Mouse (Mus musculus) right cerebral cortex, postnatal 4 days (tissue): ENCODE data around the gene Atf1.
"Not testable (repeated sequence)": the region's sequence is repeated elsewhere in the genome, so short reads cannot be mapped to it uniquely, and the experiment has no call there.

Source experiments
- DNase-seq: peaks from one replicate; pipeline ENCODE4 v3.0.0-alpha.2; 2022

The Atf1 gene

GRCm38 (mm10) chr15:100263246-100263905 lies 35.8 kb downstream of the Atf1 start:
- no peak for DNase-seq

- DNase-seq, result no peak
Measured at GRCm38 (mm10) chr15:100265586-100266325, 38.1 kb downstream of the Atf1 start.

- no peak for DNase-seq
Measured at GRCm38 (mm10) chr15:100268916-100269315, 41.3 kb downstream of the Atf1 start.

- DNase-seq, result no peak
Measured at GRCm38 (mm10) chr15:100269776-100270175, 42.2 kb downstream of the Atf1 start.

GRCm38 (mm10) chr15:100270609-100271008 lies 43.0 kb downstream of the Atf1 start:
- not testable (repeated sequence) for DNase-seq

- DNase-seq, result no peak
Measured at GRCm38 (mm10) chr15:100271411-100271810, 43.8 kb downstream of the Atf1 start.

GRCm38 (mm10) chr15:100273791-100274308 lies 46.2 kb downstream of the Atf1 start:
- DNase-seq, result not testable (repeated sequence)

- no peak for DNase-seq
Measured at GRCm38 (mm10) chr15:100274790-100275559, 47.4 kb downstream of the Atf1 start.

- DNase-seq, result no peak
Measured at GRCm38 (mm10) chr15:100276403-100276802, 48.8 kb downstream of the Atf1 start.

- DNase-seq, result no peak
Measured at GRCm38 (mm10) chr15:100277586-100277985, 50.0 kb downstream of the Atf1 start.

- no peak for DNase-seq
Measured at GRCm38 (mm10) chr15:100280626-100281025, 53.0 kb downstream of the Atf1 start, which contains the start of gene Tmprss12. TSS of gene Tmprss12 (plus strand) at chr15:100280837.

GRCm38 (mm10) chr15:100288980-100289379 lies 61.4 kb downstream of the Atf1 start:
- no peak for DNase-seq

GRCm38 (mm10) chr15:100290858-100291257 lies 63.2 kb downstream of the Atf1 start:
- DNase-seq, result no peak

GRCm38 (mm10) chr15:100292326-100292725 lies 64.7 kb downstream of the Atf1 start:
- DNase-seq, result no peak

GRCm38 (mm10) chr15:100297856-100298255 lies 70.2 kb downstream of the Atf1 start:
- DNase-seq, result no peak

GRCm38 (mm10) chr15:100300499-100300898 lies 72.9 kb downstream of the Atf1 start:
- DNase-seq, result no peak

GRCm38 (mm10) chr15:100301556-100301955 lies 73.9 kb downstream of the Atf1 start:
- no peak for DNase-seq

- no peak for DNase-seq
Measured at GRCm38 (mm10) chr15:100303428-100304018, 75.9 kb downstream of the Atf1 start.

GRCm38 (mm10) chr15:100304019-100304991 lies 76.7 kb downstream of the Atf1 start, which contains the start of gene Mettl7a1:
TSS of gene Mettl7a1 (plus strand) at chr15:100304140.
- DNase-seq, result peak; percentile 85

- DNase-seq, result no peak
Measured at GRCm38 (mm10) chr15:100306201-100306600, 78.6 kb downstream of the Atf1 start.

- DNase-seq, result not testable (repeated sequence)
Measured at GRCm38 (mm10) chr15:100307438-100308096, 79.9 kb downstream of the Atf1 start.
